Mouse (Mus musculus): ENCODE data around the gene Retreg3.

- no peak for TF ChIP-seq MYOG (IDR thresholded peaks at IDR 0.05; ENCODE audit: control insufficient read depth in 1 of 3, insufficient read depth in 1 of 3, insufficient read length in 2 of 3, low read depth in 2 of 3)
- TF ChIP-seq POLR2A (IDR thresholded peaks at IDR 0.05; ENCODE audit: insufficient read length, low read depth): peak; percentile 51
- peak in 2 of 3 experiments; percentile 25 to 27 for TF ChIP-seq MYOD1 (IDR thresholded peaks at IDR 0.05; ENCODE audit: control insufficient read depth in 1 of 3, insufficient read length in 2 of 3, low read depth in 2 of 3)
- no peak for TF ChIP-seq MAX (IDR thresholded peaks at IDR 0.05; ENCODE audit: low read depth)
- TF ChIP-seq POLR2AphosphoS2 (IDR thresholded peaks at IDR 0.05; ENCODE audit: insufficient read length, low read depth): no peak
- no peak for TF ChIP-seq TCF12 (IDR thresholded peaks at IDR 0.05; ENCODE audit: insufficient read depth, poor library complexity, severe bottlenecking)
- TF ChIP-seq USF1 (IDR thresholded peaks at IDR 0.05; ENCODE audit: low read depth): no peak
- TF ChIP-seq CEBPB (IDR thresholded peaks at IDR 0.05; ENCODE audit: insufficient read depth, poor library complexity, severe bottlenecking): peak; percentile 92
- TF ChIP-seq E2F4 (IDR thresholded peaks at IDR 0.05; ENCODE audit: insufficient read depth): no peak
- TF ChIP-seq TCF3 (IDR thresholded peaks at IDR 0.05; ENCODE audit: insufficient read length, low read depth): no peak
- TF ChIP-seq SRF (IDR thresholded peaks at IDR 0.05; ENCODE audit: control insufficient read depth, insufficient read length, low read depth): no peak
- no peak for TF ChIP-seq REST (IDR thresholded peaks at IDR 0.05; ENCODE audit: insufficient read depth, insufficient read length)
Measured at GRCm38 (mm10) chr11:101083083-101083697, 36.5 kb downstream of the Retreg3 start.

Data from myocyte (in vitro differentiated cells).